Mouse (Mus musculus): Measurements from ENCODE around the gene Ptk6.

DNA sequence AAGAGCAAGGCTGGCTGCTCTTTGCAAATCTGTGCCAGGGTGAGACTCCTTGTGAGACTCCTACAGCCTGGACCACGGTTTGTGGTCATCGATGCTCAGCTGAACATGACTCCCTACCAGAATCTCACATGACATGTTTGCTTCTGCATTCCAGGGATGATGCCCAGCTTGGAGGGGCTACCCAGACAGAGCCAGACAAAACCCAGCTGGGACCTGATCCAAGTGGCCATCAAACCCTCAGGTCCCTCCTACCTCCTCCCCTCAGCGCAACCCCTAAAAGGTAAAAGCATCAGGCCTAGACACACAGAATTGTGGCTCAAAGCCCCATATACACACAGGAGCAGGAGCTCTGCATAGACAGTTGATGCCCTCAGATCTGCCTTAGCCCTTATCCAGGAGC lies 48.2 kb downstream of the Ptk6 start:
- TF ChIP-seq CTCF (IDR thresholded peaks at IDR 0.05; ENCODE audit: low read depth, low read length) (no peak), GATA1 (IDR thresholded peaks at IDR 0.05; ENCODE audit: borderline replicate concordance, low read length) (no peak), POLR2AphosphoS5 (IDR thresholded peaks at IDR 0.05; ENCODE audit: insufficient replicate concordance, low read depth, low read length) (no peak)

Data from G1E (cell line).